Mouse (Mus musculus) cerebellum, postnatal 25 days (tissue): ENCODE results near the gene Agpat3.
A peak's percentile ranks its signal among the peaks of the same experiment; 100 is the strongest.
"Not testable (repeated sequence)": the region's sequence is repeated elsewhere in the genome, so short reads cannot be mapped to it uniquely, and the experiment has no call there.

Source experiments
- DNase-seq, 2 experiments: peaks; one replicate each; pipeline ENCODE4 v3.0.0; 2021; ENCODE audit warnings: mixed read lengths in 2 of 2

The Agpat3 gene

DNA sequence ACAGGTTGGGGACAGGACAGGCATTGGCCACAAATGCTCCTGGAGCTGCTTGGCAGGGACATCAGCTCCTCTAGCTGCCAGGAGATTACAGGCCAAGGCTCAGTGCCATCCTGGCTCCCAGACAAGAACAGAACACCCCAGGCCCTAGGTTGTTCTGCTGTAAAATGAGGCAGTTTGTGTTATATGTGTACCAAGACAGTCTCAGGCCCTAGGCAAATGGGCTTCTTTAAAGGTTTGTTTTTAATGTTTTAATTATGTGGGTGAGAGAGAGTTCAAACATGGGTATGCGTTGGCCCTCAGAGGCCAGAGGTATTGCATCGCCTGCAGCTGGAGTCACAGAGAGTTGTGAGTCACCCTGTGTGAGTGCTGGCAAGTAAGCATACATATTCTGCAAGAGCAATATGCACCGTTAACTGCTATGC lies 8.0 kb upstream of the Agpat3 start:
- DNase-seq = peak; percentile 85 to 88

DNA sequence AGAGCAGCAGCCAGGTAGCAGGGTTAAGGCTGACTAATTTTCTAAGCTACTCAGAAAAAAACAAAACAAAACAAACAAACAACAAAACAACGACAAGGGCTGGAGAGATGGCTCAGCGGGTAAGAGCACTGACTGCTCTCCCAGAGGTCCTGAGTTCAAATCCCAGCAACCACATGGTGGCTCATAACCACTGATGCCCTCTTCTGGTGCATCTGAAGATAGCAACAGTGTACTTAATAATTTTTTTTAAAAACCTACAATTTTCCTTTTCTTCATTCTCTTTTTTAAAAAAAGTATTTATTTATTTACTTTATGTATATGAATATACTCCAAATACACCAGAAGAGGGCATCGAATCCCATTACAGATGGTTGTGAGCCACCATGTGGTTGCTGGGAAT lies 6.7 kb upstream of the Agpat3 start:
- not testable (repeated sequence) for DNase-seq

DNA sequence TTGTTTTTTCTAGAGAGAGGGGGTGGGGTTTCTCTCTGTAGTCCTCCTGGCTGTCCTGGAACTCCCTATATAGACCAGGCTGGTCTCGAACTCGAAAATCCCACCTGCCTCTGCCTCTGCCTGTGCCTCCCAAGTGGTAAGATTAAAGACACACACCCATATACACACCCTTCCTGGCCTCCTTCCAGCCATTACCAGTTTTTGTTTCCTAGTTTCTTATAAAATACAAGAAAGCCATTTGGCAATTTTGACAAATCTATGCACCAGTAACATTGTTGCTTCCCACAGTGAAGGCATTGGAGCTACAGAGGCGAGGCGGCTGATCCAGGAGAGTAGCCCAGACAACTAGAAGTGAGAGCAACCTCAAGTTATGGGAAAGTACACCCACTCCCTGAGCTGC lies 6.0 kb upstream of the Agpat3 start:
- DNase-seq = no peak

DNA sequence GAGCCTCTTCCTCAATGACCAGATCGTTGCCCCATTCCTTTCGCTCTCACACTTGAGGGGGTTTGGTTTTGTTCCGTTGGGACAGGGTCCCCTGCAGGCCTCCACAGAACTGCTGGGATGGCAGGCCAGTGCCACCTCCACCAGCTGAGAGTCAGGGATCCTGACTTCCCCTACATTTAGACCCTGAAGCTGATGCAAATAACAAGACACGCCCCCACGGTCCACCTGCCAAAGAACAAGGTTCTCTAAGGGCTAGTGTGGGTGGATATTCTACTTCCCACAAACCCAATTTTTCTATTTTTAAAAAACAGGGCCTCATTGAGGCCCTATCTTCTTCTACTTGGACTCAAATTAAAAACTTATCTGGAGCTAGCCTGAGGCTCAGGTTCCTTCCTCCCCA lies 5.5 kb upstream of the Agpat3 start:
- DNase-seq = no peak

DNA sequence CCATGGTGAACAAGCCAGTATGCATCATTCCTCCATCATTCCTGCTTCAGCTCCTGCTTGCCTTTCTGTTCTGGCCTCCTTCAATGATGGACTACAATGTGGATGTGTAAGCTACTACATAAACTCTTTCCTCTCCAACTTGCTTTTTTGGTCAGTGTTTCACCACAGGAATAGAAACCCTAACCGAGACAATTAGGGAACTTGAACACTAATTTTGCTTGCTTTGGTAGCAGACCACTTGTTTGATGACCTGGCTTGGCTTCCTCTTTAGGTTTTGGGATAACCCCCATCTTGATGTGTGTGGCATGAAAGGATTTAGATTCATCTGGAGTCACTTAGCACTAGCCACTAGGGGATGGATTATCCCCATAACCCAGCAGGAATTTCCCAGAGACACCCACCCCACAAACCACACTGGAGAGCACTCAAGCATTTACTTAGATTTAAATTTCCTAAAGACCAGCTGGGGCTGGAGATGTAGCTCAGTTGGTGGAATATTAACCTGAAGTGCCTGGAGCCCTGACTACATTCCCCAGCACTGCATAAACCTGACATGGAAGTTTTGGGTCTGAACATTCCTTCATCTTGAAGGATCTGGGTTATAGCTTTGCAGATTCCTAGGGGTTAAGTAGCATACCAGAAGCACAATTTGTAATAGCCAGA lies 3.8 kb upstream of the Agpat3 start:
- no peak for DNase-seq

DNA sequence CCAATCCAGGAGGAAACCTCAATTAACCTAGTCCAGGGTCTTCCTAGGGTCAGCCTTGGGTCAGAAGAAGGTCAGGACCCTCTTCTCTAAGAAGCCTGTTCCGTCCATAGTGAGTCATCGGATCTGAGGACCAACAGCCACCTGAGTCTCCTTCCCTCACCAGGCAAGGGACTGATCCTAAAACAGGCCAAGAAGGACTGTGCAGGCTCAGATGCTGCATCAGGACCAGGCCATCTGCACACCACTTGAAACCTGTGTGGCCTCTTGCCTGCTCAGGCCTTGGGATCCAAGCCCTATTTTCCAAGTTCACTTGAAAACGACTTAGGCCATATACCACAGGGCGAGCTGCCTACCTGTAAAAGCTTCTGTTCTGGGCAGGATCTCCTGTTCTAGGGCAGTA lies 907 bp upstream of the Agpat3 start:
- DNase-seq = no peak

DNA sequence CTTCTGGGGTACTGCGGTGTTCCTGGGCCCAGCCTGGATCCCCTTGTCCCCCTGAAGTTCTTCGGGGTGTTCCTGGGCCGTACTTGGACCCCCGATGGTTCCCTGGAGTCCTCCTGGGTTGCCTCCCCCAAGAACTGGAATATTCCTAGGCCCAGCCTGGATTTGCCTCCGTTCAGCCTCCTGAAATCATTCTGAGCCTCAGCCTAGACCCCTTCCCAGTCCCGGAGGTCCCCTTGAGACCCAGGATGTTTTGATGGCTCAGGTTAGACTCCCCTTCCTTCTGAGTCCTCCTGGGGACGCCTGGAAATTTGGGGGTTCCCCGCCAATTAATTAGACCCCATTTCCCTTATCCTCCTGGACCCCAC lies 359 bp upstream of the Agpat3 start:
- DNase-seq = no peak

DNA sequence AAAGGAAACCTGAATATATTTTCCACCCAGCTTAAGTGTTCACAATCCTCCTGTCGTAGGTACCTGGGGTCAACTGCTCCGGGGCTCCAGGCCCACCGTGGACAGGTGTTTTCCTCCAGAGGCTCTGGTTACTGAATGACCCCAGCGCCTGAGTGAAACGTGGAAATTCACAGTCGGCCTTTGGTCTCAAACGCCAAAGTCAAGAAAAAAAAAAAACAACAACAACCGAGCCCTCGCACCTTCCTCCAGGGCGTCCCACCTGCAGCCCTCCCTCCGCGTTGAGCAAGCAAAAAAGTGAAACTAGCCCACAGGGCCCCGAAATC lies 764 bp downstream of the Agpat3 start:
- DNase-seq = no peak

DNA sequence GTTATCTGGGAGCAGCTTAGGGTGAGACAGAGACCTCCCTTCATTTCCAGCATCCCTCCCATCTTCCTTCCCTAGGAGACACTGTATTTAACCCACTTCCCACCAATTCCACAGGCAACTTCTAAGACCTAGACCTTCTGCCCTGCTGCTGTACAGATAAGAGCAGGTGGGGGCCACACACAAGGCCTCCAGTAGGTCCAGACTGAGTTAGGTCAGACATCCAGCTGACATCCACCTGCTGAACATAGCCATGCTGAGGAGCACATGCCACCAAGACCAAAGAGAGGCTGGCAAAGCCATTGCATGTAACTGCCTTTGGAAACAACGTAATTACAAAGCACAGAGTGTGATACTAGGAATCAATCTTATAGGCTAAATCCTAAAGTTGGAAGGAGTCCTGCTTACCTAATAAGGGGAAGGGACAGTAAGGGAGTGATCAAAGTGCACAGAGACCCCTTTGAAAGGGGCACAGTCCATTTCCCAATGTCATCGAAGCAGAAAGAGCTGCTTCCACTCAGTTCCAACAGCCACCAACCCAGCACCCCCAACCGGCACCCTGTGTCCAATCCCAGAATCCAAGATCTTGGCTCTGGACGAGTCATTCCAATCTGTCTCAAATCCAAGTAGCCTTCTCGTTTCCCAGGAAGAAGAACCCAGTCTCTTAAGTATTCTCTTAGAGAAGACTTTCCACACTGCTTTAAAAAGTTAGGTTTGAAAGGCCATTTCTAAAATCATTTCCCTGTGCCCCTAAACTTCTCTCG lies 1.3 kb downstream of the Agpat3 start:
- peak in 1 of 2 experiments; percentile 54 for DNase-seq

DNA sequence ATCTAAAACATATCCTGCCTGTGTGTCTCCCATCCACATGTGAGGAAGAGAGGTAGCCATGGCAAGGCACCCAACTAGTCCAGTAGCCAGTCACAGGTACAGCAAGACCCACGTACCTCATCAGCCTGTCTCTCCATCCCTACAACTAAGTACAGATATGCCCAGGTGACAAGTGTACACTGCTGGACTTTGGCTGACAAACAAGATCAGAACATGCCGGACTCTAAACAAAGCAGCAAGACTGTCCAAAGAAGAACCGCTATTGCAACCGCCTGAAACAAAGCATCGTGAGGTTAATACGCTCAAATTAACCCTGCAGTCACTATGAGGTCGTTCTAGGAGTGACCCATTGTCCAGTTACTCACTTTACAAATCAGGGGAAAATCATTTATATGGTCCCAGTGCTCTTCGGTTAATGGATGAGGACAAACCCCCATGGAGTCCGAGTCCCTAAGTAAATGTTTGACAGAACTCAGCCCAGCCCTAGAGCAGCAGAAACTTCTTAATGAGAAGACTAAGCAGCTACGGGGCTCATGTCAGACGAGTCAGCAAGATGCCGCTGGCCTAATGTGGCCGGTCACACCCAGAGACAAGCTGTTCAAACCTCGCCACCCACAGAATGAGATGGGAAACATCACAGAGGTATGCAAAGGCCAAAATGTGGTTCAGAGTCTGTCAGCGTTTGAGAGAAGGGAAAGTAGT lies 2.7 kb downstream of the Agpat3 start:
- no peak for DNase-seq

DNA sequence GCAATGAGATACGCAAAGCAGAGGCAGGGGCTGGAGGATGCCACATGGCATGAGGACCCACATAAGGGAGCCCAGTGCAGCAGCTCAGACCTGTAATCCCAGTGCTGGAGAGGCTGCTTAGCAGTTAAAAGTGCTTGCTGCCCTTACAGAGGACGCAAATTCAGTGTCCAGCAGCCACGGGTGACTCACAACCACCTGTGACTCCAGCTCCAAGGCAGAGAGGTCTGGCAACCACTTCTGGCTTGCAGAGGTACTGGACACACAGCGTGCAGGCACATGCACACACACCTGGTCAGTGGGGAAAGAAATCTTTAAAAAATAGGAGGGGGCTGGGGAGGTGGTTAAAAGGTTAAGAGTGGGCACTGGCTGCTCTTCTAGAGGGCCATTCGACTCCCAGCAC lies 4.1 kb downstream of the Agpat3 start:
- DNase-seq = peak in 1 of 2 experiments; percentile 58

DNA sequence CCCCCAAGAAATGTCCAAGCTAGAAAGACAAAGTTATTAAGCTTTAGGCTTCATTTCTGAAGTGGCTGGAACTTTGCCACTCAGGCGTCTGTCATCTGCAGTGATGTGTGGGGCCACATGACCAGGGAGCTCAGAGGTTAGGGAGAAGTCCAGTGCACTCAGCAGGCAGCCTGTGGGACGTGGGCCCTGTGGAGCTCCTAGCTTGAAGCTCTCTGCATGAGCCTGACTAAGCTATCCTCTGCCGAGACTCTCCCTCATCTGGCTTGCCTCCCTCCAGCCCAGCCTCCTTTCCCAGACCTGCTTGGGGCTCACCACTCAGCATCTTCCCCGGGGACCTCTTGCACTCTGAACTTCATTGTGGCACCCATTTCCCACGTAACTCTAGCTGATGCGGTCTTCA lies 4.8 kb downstream of the Agpat3 start:
- no peak for DNase-seq

DNA sequence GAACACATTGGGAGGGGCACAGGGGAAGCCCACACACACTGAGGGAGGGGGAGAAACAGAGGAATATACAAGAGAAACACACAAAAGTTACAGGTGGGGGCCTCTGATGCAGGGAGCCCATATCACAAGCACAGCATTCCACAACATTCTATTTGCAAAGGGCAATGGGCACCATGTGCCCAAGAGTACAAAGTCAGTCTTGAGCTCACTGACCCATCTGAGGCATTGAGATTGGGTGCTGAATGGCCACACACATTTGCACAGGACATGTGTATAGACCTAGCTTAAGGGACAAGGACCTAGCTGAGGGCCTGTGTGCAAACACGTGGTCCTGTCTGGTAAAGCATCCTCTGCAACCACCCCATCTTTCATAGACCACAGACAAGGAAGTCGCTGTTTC lies 6.8 kb downstream of the Agpat3 start:
- DNase-seq = no peak

DNA sequence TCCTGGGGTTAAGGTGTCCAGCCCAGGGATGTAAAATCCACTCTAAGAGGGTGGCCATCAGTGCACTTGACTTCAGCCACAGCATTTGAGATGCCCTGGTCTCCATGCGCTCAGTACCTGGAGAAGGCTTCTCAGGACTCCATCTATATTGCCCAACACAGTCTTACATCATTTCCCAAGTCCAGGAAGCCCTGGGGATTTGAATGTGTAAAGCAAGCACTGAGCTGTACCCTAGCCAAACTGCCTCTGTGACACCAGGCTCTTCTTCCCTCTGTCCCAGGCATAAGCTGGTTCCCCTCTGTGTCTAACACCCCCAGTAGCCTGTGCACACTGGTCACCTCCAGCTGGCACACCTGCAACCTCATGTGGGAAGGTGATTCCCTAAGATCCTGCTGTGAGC lies 10.2 kb downstream of the Agpat3 start:
- no peak for DNase-seq

DNA sequence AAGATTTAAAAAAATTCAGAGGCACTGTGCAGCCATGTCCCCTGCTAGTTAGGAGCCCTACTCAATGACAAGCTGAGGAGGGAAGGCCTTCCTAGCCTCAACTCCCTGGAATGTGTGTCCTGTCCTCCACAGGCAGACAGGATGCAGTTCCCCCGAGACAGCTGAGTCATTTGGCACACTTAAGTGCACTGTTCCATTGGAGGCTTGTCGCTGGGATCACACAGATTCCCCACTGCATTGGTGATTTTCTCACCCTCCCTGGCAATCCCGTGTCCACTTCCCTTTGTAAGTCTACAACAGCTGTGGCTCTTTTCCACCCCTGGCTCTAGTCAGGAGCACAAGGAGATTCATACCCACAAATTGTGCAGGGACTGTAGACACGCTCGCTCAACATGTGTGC lies 14.1 kb downstream of the Agpat3 start:
- DNase-seq = peak in 1 of 2 experiments; percentile 53

DNA sequence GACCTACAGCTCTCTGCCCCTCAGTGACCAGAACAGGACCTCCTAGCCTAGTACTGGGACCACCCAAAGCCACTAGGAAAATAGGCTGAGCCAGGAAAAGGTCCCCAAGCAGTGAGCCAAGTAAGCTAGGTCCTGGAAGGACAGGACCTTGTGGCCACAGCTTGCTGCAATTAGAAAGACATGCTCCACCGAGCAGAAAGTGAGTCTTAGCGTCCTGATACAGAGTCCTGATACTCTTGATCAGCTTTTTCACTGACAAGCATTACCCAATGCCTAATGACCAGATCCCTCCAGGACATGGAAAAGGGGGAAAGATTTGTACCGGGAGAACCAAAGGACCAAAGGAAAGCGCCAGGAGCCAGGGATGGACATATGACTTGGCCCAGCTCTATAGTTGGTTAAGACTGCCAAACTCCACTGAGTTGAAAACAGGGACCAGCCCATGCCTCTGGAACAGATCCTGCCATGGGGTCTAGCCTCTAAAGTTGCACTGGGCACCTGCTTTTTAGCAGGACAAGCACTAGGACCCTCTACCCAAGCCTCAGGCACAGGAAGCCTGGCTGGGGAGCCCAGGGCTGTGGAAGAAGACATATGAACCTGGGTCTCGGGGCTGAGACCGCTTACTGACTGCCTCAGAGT lies 17.2 kb downstream of the Agpat3 start:
- peak in 1 of 2 experiments; percentile 48 for DNase-seq

DNA sequence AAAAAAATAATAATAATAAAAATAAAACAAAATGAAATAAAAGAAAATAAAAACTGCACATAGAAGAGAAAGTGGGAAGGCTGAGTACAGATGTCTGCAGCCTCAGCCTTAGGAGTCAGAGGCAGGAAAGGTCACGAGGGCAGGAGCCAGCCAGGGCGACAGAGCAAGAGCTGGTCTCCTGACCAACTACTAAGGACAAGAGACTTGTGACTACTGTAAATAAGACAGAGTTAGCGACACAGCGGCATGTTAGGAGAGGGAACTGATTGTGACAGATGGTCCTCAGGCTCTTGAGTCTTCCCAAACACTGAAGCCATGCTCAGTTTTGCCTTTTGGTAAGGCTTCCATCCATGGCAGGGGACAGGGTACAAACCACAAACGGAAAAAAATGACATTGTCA lies 20.7 kb downstream of the Agpat3 start:
- DNase-seq = peak in 1 of 2 experiments; percentile 7

DNA sequence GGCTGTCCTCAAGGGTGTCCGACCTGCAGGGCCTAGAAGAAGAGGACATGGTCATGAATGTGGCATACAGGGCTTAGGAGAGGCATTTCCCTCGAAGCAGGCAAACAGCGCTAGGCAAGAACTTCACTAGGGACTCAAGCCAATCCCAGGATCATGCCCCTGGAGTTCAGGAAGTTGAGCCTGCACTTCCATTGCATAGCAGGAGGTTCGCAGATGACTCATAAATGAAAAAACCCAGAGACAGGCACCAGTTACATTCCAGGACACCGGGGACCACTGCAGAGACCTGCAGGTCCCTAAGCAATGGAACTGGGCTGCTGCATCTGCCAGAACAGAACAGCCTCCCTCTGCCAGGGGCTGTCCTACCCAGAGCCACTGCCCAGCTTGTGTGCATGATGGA lies 23.0 kb downstream of the Agpat3 start:
- no peak for DNase-seq

DNA sequence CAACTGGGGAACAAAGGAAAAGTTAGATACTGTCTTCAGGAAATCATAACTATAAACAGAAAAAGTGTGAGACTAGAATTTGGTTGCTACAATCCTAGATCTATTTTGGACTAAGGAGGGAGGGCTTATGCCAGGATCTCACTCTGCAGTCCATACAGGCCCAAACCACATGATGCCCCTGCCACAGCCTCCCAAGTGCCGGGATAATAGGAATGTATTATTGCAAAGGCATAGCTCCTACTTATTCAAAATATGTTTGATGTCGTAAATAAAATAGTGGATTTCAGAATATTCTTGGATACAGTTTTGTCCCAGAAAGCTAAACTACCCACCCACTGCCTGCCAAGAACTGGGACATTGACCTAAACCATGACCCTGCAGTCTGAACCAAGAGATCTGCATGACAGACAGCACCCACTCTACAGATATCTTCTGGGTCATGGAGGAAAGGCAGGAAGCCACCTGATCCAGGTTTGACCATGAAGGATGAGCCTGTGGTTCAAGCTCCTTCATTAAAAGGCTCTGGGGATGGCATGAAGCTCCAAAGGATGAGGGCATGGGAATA lies 24.2 kb downstream of the Agpat3 start:
- no peak for DNase-seq

DNA sequence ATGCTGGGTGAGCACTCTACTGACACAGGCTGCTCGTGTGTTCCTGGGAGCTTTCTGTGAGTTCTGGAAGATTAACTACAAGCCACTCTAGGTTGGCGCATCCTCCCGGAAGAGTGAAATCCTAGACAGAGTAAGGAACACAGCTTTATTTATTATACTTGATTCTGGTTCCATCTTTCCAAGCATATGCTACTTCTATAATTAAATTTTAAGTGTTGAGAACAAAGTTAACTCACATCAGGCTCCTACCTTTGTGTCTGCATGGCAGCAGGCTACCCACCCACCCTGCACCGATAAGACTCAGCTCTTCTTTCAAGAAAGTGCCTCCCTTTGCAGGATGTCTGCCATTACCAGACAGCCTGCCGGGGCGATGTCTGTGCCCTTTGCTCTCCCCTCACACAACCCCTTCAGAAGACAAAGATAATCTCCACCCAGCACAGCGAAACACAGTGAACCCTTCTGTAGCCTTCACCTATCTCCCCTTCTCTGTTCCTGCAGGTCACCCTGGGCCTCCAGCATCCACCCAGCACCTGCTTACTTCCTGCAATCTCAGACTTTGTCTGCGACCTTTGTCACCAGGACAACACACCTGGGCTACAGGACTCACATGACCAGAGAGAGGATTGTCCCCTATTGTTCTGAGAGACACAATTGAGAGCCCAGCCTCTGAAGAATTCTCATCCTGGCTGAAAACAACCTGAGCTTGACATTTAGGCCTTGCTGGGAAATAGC lies 26.2 kb downstream of the Agpat3 start:
- DNase-seq = peak in 1 of 2 experiments; percentile 8

DNA sequence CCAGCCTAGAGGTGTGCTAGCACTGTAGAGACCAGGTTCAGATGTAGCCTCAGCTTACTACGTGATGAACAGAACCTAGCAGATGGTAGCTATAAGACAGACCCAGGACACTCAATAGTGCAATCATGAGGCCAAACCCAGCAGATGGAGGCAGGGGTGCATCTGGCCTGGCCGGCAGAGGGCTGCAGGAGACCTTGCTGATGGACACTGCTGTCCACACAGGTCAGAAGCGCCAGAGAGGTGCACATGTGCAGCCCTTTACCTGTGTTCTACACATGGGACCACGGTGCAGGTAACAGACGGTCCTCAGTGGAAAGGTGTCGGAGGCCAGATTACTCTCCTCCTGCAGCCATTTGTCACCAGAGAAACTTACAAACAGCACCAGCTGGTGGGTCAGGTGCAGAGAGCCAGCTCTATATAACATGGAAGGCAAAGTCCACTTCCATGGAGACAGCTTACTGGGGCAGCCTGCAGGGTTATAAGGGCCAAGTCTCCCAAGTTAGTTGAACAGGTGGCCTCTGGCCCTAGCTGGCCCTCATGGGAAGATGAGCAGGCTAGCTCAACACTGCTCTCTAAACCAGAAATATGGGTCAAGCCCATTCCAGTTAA lies 27.6 kb downstream of the Agpat3 start:
- peak; percentile 74 to 75 for DNase-seq

DNA sequence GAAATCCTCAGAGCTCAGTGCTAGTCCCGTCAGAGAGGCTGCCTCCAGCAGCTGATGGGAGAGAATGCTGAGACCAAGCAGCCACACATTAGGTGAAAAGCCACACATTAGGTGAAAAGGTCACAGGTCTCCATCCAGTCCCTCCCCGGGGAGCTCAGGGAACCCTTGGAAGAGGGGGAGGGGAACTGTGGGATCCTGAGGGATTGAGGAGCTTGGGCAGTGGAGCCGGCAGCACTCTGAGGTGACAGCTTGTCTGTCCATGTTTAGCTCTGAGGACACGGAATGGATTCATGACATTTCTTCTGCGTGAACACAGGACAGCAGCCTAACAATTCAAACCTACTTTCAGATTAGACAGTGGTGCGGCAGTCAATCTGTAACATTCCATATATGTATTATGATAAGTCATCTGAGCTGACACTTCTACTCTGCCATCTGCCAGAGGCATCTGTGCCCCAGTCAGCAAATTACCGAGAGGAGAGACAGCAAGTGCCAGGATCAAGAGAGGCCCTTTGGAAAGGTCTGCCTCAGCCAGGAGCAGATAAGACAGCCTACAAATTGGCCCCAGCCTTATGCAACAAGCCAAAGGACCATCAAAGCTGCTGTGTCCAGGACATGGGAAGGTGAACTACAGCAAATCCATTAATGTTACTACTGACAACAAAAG lies 28.9 kb downstream of the Agpat3 start:
- DNase-seq = peak; percentile 81 to 82
